Comparison of ENCODE assay signal across 11 mouse cellular contexts in the genomic region with DNA sequence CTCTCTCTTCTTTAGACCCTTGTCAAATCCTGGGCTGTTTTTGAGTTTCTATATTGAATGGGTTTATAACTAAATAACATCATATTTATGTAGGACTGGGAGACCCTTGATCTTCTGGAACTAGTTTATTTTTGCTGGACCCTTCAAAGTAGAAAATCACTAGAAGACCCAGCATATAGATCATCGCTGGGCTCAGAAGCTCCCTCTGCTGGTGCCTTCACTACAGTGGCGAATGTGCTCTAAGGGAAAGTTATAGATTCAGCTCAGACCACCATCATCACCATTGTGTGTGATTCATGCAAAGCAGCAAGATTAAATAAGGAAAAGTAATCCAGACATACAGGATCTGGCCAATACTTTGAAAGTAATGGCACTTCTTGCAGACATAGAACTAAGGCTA.
A peak's percentile ranks its signal among the peaks of the same experiment; 100 is the strongest.
DNase-seq lines count a peak whose midpoint lies in the region; ATAC-seq and TF ChIP-seq lines count a peak whose summit lies in the region.
"Had no signal": no experiment of that assay in that cellular context is flagged by ENCODE, and none has a peak within 500 bp of the region (broad histone marks: within the 10 kb centered on the region; RNA-seq: fewer than 3 reads in every experiment).

No protein-coding gene starts in this region.

- H3K4me3 ChIP-seq in heart, postnatal 0 days (ENCODE audit: low read depth, low read length): no peak overlapping the region
- H3K4me3 ChIP-seq in midbrain, postnatal 0 days (ENCODE audit: low read depth, low read length): no peak overlapping the region
- H3K4me3 ChIP-seq in midbrain, embryonic 10.5 days: no peak overlapping the region
- H3K4me3 ChIP-seq in stomach, postnatal 0 days (ENCODE audit: low read depth, low read length): no peak overlapping the region
- H3K4me3 ChIP-seq: embryonic facial prominence, embryonic 13.5 days had no signal

- H3K4me2 ChIP-seq in heart, postnatal 0 days (ENCODE audit: low read depth, low read length): no peak overlapping the region
- no peak overlapping the region for H3K4me2 ChIP-seq in midbrain, postnatal 0 days (ENCODE audit: low read depth, low read length, poor library complexity, severe bottlenecking)
- H3K4me2 ChIP-seq in stomach, postnatal 0 days (replicated peaks; ENCODE audit: low read depth): no peak overlapping the region
- H3K4me2 ChIP-seq: embryonic facial prominence, embryonic 13.5 days had no signal

- TF ChIP-seq EP300 in heart, postnatal 0 days (IDR thresholded peaks at IDR 0.05; ENCODE audit: low read depth): no peak
- no peak for TF ChIP-seq EP300 in stomach, postnatal 0 days (optimal IDR thresholded peaks at IDR 0.05)

- no peak overlapping the region for H3K9ac ChIP-seq in heart, postnatal 0 days (replicated peaks; ENCODE audit: low read depth, low read length)
- no peak overlapping the region for H3K9ac ChIP-seq in midbrain, postnatal 0 days (replicated peaks; ENCODE audit: low read length, poor library complexity, severe bottlenecking)
- no peak overlapping the region for H3K9ac ChIP-seq in stomach, postnatal 0 days (ENCODE audit: low read length)
- H3K9ac ChIP-seq: embryonic facial prominence, embryonic 13.5 days had no signal

- ATAC-seq in heart, postnatal 0 days (ENCODE audit: insufficient read depth, low read depth): no peak
- no peak for ATAC-seq in midbrain, postnatal 0 days (ENCODE audit: low FRiP score)
- ATAC-seq in stomach, postnatal 0 days (ENCODE audit: low FRiP score, low TSS enrichment): no peak

- no peak overlapping the region for H3K27ac ChIP-seq in heart, postnatal 0 days (ENCODE audit: low read depth)
- no peak overlapping the region for H3K27ac ChIP-seq in midbrain, postnatal 0 days (ENCODE audit: low read depth, low read length)
- H3K27ac ChIP-seq in midbrain, embryonic 10.5 days (replicated peaks): no peak overlapping the region
- no peak overlapping the region for H3K27ac ChIP-seq in stomach, postnatal 0 days (replicated peaks)
- H3K27ac ChIP-seq: embryonic facial prominence, embryonic 13.5 days had no signal

- peak; percentile 58 for TF ChIP-seq CTCF in heart, postnatal 0 days (IDR thresholded peaks at IDR 0.05; ENCODE audit: low read depth)
- TF ChIP-seq CTCF in midbrain, postnatal 0 days (IDR thresholded peaks at IDR 0.05): peak; percentile 68
- peak; percentile 71 for TF ChIP-seq CTCF in stomach, postnatal 0 days (IDR thresholded peaks at IDR 0.05; ENCODE audit: low read depth)

- 35% methylated on average over 2 of the region's 2 CpGs for WGBS in heart, postnatal 0 days
- WGBS in midbrain, postnatal 0 days: 44% methylated on average over 2 of the region's 2 CpGs
- WGBS in midbrain, embryonic 10.5 days: 39% methylated on average over 2 of the region's 2 CpGs
- 42% methylated on average over 2 of the region's 2 CpGs for WGBS in stomach, postnatal 0 days

- H3K36me3 ChIP-seq in heart, postnatal 0 days (replicated peaks; ENCODE audit: control insufficient read depth, insufficient read depth, low read length): no peaks in the 10 kb centered on the region
- no peaks in the 10 kb centered on the region for H3K36me3 ChIP-seq in midbrain, postnatal 0 days (ENCODE audit: insufficient read depth, low read length)
- no peaks in the 10 kb centered on the region for H3K36me3 ChIP-seq in midbrain, embryonic 10.5 days
- no peaks in the 10 kb centered on the region for H3K36me3 ChIP-seq in stomach, postnatal 0 days (ENCODE audit: control insufficient read depth, insufficient read depth, low read length)
- H3K36me3 ChIP-seq: embryonic facial prominence, embryonic 13.5 days had no signal

- H3K4me1 ChIP-seq in heart, postnatal 0 days (ENCODE audit: control insufficient read depth, insufficient read depth): no peaks in the 10 kb centered on the region
- H3K4me1 ChIP-seq in midbrain, postnatal 0 days (ENCODE audit: insufficient read depth, low read length): no peaks in the 10 kb centered on the region
- H3K4me1 ChIP-seq in midbrain, embryonic 10.5 days: peaks cover 9% of the 10 kb centered on the region; the same call in 1 of the 2 replicates
- H3K4me1 ChIP-seq in stomach, postnatal 0 days (replicated peaks; ENCODE audit: control insufficient read depth, insufficient read depth): no peaks in the 10 kb centered on the region

- no peaks in the 10 kb centered on the region for H3K27me3 ChIP-seq in heart, postnatal 0 days (ENCODE audit: control insufficient read depth, insufficient read depth, low read length)
- no peaks in the 10 kb centered on the region for H3K27me3 ChIP-seq in midbrain, postnatal 0 days (ENCODE audit: insufficient read depth, low read length)
- H3K27me3 ChIP-seq in midbrain, embryonic 10.5 days (ENCODE audit: low read depth, poor library complexity, severe bottlenecking): no peaks in the 10 kb centered on the region
- no peaks in the 10 kb centered on the region for H3K27me3 ChIP-seq in stomach, postnatal 0 days (ENCODE audit: control insufficient read depth, insufficient read depth, low read length)
- H3K27me3 ChIP-seq: embryonic facial prominence, embryonic 13.5 days had no signal

- no peaks in the 10 kb centered on the region for H3K9me3 ChIP-seq in heart, postnatal 0 days (replicated peaks; ENCODE audit: control insufficient read depth, low read length)
- H3K9me3 ChIP-seq in midbrain, postnatal 0 days (ENCODE audit: low read length): no peaks in the 10 kb centered on the region
- no peaks in the 10 kb centered on the region for H3K9me3 ChIP-seq in midbrain, embryonic 10.5 days (replicated peaks)
- H3K9me3 ChIP-seq in stomach, postnatal 0 days (ENCODE audit: control insufficient read depth, low read length): no peaks in the 10 kb centered on the region
- H3K9me3 ChIP-seq: embryonic facial prominence, embryonic 13.5 days had no signal

- no peak for DNase-seq in heart, postnatal 0 days (ENCODE audit: low spot score)
- DNase-seq in heart, postnatal 36 days: no peak
- peak; percentile 31 for DNase-seq in midbrain, postnatal 0 days (ENCODE audit: low spot score)
- no peak for DNase-seq in midbrain, embryonic 10.5 days (ENCODE audit: low spot score)
- peak; percentile 60 for DNase-seq in embryo, embryonic 10.5 days (ENCODE audit: low spot score)
- no peak for DNase-seq in stomach, postnatal 0 days (ENCODE audit: low spot score)
- no peak for DNase-seq in adrenal gland, postnatal 14 days
- no peak for DNase-seq in kidney, adult 11 months
- DNase-seq: heart, adult 18-20 months; right cerebral cortex, postnatal 4 days had no signal

- intact Hi-C loops in heart, postnatal 36 days (cut with DNase I): no loop called here

Comparison
In these comparisons a context has a peak if more than half of its experiments do, and no peak if none do; other contexts are left out.
1. DNase-seq: peak in midbrain, postnatal 0 days (single experiment) and embryo, embryonic 10.5 days (single experiment); none in heart, postnatal 0 days (single experiment), heart, postnatal 36 days (0 of 2), midbrain, embryonic 10.5 days (single experiment), stomach, postnatal 0 days (single experiment), adrenal gland, postnatal 14 days (single experiment) and kidney, adult 11 months (single experiment).
2. Peak in every context shown above with its lines, with median percentiles within 50 percentile points of each other: CTCF ChIP-seq.